Mouse (Mus musculus) hindbrain, embryonic 14.5 days (tissue): ENCODE measurements around the gene Erfe. TPM values are rescaled to one million over a fixed set of nuclear protein-coding genes. Genes with fewer than 3 reads are reported as not detected.

Experiments
- ATAC-seq: fragments of 200-750 bp; cut with Nextera tagmentation; 2 replicates; pipeline ENCODE4 v1.8.0; 2017; ENCODE audit warnings: moderate number of reproducible peaks, mild to moderate bottlenecking, moderate TSS enrichment, moderate library complexity; ENCODE audit not compliant: low FRiP score
- DNase-seq: peaks from one replicate; pipeline ENCODE4 v3.0.0-alpha.2; 2015; ENCODE audit warnings: low spot score
- H3K27ac ChIP-seq: fragments of 300-500 bp; sonication (generic); 2 replicates; pipeline ENCODE4 v1.5.1; 2014; ENCODE audit warnings: mild to moderate bottlenecking, moderate library complexity
- H3K27me3 ChIP-seq: fragments of 300-500 bp; sonication (generic); 2 replicates; pipeline ENCODE4 v1.6.1; 2014; ENCODE audit warnings: mild to moderate bottlenecking, low read length, mixed read lengths; ENCODE audit not compliant: control insufficient read depth, insufficient read depth
- H3K36me3 ChIP-seq: fragments of 300-500 bp; sonication (generic); replicated peaks from 2 replicates; pipeline ENCODE4 v1.6.1; 2014; ENCODE audit not compliant: control insufficient read depth, insufficient read depth
- H3K4me1 ChIP-seq: fragments of 300-500 bp; sonication (generic); replicated peaks from 2 replicates; pipeline ENCODE4 v1.6.1; 2014; ENCODE audit warnings: antibody characterized with exemption, low read length, mixed read lengths; ENCODE audit not compliant: control insufficient read depth, insufficient read depth
- H3K4me2 ChIP-seq: fragments of 300-500 bp; sonication (generic); replicated peaks from 2 replicates; pipeline ENCODE4 v1.6.1; 2014; ENCODE audit warnings: mild to moderate bottlenecking, moderate library complexity
- H3K4me3 ChIP-seq: fragments of 300-500 bp; sonication (generic); replicated peaks from 2 replicates; pipeline ENCODE4 v1.5.1; 2014; ENCODE audit warnings: mild to moderate bottlenecking, low read length
- H3K9ac ChIP-seq: fragments of 300-500 bp; sonication (generic); 2 replicates; pipeline ENCODE4 v1.6.1; 2014
- H3K9me3 ChIP-seq: fragments of 300-500 bp; sonication (generic); 2 replicates; pipeline ENCODE4 v1.6.1; 2016; ENCODE audit warnings: low read length; ENCODE audit not compliant: control insufficient read depth
- WGBS: fragments of 180-500 bp; shearing (Covaris S2); extraction: QIAGEN DNeasy Blood & Tissue Kit; methylation state at CpG from one replicate; pipeline ENCODE4 v1.1.7; 2014; 5-methylcytosine and 5-hydroxymethylcytosine counted together
- polyA plus RNA-seq: library from polyadenylated mRNA; unstranded; fragments of >200 nt; fragmentation: Nextera tagmentation; extraction: Ambion mirVana; gene quantifications from 2 replicates; pipeline ENCODE4 v1.2.1, GENCODE M21; 2014

Gene Erfe
- 0.66 TPM in 1 of 2 replicates, not detected in the other for polyA plus RNA-seq

DNA sequence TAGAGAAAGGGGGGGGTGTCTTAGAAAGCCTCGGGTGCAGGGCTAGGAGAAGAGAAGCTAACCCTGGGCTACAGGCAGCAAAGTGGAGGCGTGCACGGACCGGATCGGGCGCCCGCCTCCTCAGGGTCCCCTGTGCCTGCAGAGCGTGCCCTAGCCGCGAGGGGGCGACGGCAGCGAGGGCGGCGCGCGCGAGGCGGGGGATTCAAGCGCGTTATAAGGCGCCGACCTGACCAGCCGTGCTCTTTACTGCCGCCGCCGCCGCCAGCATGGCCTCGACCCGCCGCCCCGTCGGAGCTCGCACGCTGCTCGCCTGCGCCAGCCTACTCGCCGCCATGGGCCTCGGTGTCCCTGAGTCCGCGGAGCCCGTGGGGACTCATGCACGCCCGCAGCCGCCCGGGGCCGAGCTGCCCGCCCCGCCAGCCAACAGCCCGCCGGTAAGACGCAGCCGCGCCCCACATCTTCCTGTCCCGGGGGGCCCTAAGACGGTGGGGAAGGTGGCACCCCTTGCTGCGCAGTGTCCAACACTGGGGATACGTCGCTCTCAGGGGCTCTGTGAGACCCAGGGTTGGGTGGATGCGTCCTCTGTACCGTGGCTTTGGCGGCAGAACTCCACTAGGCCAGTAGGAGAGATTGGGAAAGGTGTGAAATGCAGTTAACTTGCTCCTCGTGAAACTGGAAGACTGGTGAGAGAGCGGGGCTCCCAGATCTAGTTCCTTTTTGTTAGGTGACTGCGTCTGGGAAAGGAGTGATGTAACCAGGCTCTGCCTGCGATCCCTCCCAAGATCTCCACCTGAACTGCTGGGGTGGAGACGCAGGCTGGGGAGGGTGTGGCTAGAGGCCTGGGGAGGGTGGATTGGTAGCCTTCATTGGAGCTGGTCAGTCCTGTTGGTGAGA lies at the start of gene Erfe:
Gene Erfe (plus strand): TSS at position 216 of the 894 bp plus-strand sequence.
- DNase-seq (peak; percentile 40), ATAC-seq (peak; percentile 43; the same call in 1 of the 2 replicates)
- Histone ChIP-seq H3K9me3 (peaks cover 9% of the 10 kb centered on the region; the same call in 1 of the 2 replicates), H3K4me1 (no peaks in the 10 kb centered on the region), H3K9ac (peak within 1 kb of the TSS; percentile 53), H3K4me2 (peak within 1 kb of the TSS; percentile 62), H3K36me3 (peaks cover 21% of the 10 kb centered on the region), H3K27me3 (peaks cover 12% of the 10 kb centered on the region), H3K27ac (no peak within 1 kb of the TSS), H3K4me3 (peak within 1 kb of the TSS; percentile 29)
- 2% methylated on average over 38 of the region's 68 CpGs for WGBS

DNA sequence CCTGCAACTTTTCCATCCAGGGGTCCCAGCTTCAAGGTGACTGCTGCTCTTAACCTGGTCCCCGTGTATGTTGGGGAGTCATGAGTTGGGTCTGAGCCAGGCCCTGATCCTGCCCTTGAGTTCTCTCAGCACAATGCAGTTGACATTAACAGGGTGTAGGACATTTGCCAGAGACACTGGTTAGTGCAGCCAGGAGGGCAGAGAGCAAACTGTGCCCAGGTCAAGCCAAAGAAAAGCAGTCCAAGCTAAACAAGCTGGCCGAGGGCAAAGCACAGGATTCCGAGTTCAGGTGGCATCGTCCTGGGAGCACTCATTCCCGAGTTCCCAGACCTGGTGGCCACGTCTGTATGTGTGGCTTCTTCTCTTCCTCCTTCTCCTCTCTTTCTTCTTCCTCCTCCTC lies 48.6 kb upstream of the Erfe start:
- ATAC-seq = no peak
- Histone ChIP-seq H3K27ac (no peak overlapping the region), H3K27me3 (no peaks in the 10 kb centered on the region), H3K36me3 (no peaks in the 10 kb centered on the region; the same call in 1 of the 2 replicates), H3K9ac (no peak overlapping the region), H3K4me1 (0 out of 2 replicates have a peak, but pooled peaks cover 3% of the 10 kb centered on the region), H3K4me3 (no peak overlapping the region), H3K4me2 (no peak overlapping the region), H3K9me3 (no peaks in the 10 kb centered on the region)
- WGBS = 91% methylated on average over 6 of the region's 6 CpGs
- DNase-seq = no peak

DNA sequence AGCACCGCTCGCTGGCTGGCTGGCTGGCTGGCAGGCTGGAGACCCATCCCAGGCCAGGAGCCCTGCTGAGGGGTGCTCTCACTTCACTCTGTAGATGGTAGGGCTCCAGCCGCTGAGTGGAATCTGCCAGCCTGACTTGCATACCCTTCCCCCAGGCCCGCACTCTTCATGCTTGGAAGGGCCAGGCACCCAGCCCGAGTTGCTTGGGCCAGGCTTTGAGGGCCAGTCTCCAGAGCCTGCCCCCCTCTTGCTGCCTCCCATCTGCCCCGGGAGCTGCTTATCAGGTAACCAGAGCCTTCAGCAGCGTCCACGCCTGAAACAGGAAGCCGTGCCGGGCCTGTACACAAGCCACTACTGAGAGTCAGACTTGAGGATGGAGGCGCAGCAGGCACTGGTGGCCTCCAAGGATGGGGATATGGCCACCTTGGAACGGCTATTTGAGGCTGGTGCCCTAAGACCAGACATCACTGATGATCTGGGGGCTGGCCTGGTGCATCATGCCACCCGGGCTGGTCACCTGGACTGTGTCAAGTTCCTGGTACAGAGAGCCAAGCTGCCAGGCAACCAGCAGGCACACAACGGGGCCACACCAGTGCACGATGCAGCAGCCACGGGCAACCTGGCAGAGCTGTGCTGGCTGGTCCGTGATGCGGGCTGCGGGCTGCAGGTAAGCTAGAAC lies 44.3 kb upstream of the Erfe start, which contains the start of gene Espnl:
Gene Espnl (plus strand): TSS at position 316 of the 679 bp plus-strand sequence.
- Histone ChIP-seq H3K9me3 (no peaks in the 10 kb centered on the region), H3K27me3 (no peaks in the 10 kb centered on the region), H3K27ac (no peak within 1 kb of the TSS), H3K4me1 (no peaks in the 10 kb centered on the region), H3K9ac (no peak within 1 kb of the TSS), H3K4me3 (no peak within 1 kb of the TSS), H3K4me2 (no peak within 1 kb of the TSS), H3K36me3 (no peaks in the 10 kb centered on the region)
- 82% methylated on average over 19 of the region's 19 CpGs for WGBS
- DNase-seq = no peak
- ATAC-seq = no peak

DNA sequence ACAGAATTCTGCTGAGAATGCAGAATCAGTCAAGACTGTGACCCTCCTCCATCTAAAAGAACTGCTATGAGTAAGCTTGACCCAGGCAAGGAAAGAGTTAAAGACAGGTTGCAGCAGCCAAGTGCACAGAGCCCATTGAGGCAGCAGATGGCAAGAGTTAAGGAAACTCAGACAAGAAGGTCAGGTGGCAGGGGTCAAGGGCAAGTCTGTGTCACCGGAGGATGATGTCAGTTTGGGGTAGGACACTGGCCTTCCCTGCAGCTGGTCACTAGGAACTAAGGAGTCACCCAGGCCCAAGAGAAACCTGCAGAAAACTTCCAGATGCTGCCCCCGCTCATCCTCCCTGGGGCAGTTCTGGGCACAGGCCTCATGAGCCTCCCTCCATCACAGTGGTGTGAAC lies 41.6 kb upstream of the Erfe start:
- H3K9me3 ChIP-seq = no peaks in the 10 kb centered on the region
- no peak overlapping the region for H3K9ac ChIP-seq
- ATAC-seq (no peak), DNase-seq (no peak)
- no peak overlapping the region for H3K27ac ChIP-seq
- H3K4me2 ChIP-seq = no peak overlapping the region
- WGBS = 63% methylated on average over 2 of the region's 2 CpGs
- no peak overlapping the region for H3K4me3 ChIP-seq
- no peaks in the 10 kb centered on the region for H3K4me1 ChIP-seq
- no peaks in the 10 kb centered on the region for H3K36me3 ChIP-seq
- H3K27me3 ChIP-seq = no peaks in the 10 kb centered on the region

DNA sequence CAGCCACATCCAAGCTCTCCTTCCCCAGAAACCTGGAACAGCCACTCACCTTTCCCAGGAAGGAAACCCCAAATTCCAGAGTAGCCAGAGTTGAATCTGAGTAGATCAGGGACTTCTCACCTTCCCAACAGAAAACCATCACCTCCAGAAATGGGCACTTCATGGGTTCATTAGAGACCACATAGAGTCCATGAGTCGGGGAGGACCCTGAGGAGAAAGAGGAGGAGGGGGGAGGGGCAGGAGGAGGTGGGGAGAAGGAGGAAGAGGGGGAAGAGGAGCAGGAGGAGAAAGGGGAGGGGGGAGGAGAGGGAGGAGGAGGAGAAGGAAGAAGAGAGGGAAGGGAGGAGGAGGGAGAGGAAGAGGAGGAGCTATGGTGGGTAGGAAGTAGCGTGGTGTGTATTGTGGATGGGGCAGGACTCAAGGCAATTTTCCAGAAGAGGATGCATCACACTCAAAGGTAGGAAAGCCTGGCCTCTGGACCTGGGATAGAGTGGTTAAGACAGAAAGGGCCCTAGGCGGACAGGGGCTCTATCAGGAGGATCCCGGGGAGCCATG lies 40.7 kb upstream of the Erfe start:
- Histone ChIP-seq H3K4me1 (no peaks in the 10 kb centered on the region), H3K27me3 (no peaks in the 10 kb centered on the region), H3K9ac (no peak overlapping the region), H3K4me3 (no peak overlapping the region), H3K27ac (no peak overlapping the region), H3K9me3 (no peaks in the 10 kb centered on the region), H3K36me3 (no peaks in the 10 kb centered on the region), H3K4me2 (no peak overlapping the region)
- ATAC-seq = no peak
- WGBS = 76% methylated on average over 4 of the region's 4 CpGs
- DNase-seq = no peak

DNA sequence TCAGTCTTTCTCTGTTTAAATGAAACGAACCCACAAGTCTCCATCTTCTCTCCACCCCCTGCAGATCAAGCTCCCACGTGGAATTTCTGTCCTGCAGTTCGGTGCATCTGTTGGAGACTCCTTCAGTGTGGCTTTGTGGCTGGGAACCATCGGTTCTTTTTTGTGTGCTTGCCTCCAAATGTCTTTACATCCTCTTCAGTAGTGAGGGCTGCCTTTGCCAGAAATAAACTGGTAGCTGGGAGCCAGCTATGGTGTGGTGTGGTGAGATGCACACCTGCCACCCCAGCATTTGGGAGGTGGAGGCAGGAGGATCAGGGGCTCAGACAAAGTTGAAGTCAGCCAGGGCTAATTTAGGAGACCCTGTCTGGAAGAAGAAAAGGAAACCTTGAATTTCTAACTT lies 34.1 kb upstream of the Erfe start:
- Histone ChIP-seq H3K27ac (no peak overlapping the region), H3K4me2 (no peak overlapping the region), H3K36me3 (no peaks in the 10 kb centered on the region), H3K4me3 (no peak overlapping the region), H3K27me3 (no peaks in the 10 kb centered on the region), H3K9ac (no peak overlapping the region), H3K9me3 (no peaks in the 10 kb centered on the region), H3K4me1 (no peaks in the 10 kb centered on the region)
- DNase-seq = no peak
- ATAC-seq = no peak
- 58% methylated on average over 4 of the region's 4 CpGs for WGBS

DNA sequence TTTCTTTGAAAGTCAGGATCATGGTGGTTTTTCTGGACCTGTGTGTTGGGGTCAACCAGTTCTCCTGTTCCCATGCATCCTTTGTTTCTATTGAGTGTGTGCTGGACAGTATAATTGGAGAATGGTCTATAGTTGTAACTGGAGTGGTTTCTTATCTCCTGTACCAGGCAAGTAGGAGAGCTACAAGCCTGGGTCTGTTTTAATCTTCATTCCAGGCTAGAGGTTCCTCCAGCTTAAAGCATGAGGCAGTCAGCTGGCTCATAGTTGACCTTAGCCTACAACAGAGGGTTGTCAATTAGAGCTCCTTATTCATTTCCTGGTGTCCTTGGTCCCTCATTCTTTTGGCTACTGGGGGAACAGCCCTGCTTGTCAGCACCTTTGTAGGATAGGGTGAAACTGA lies 32.6 kb upstream of the Erfe start:
- Histone ChIP-seq H3K36me3 (no peaks in the 10 kb centered on the region), H3K4me2 (no peak overlapping the region), H3K27ac (no peak overlapping the region), H3K4me1 (no peaks in the 10 kb centered on the region), H3K27me3 (no peaks in the 10 kb centered on the region), H3K9ac (no peak overlapping the region), H3K9me3 (no peaks in the 10 kb centered on the region), H3K4me3 (no peak overlapping the region)
- DNase-seq = no peak
- no peak for ATAC-seq

DNA sequence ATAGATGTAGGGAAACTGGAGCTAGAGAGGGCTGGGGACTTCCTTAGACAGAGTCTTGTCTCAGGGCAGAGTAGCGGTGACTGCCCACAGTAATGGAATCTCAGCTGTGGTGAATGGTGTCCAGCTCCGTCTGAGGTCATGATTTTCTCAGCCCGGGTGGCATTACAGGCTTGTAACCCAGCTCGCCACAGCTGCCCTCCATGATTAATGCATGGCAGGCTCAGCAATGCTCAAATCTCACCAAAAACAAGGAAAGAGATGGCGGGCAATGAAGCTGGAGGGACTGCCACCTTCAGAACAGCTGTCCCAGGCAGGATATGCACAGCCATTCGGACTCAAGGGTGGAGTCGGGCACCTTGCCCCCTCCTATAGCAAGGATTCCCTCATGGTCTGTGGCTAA lies 28.9 kb upstream of the Erfe start:
- DNase-seq (no peak), ATAC-seq (no peak)
- no peaks in the 10 kb centered on the region for H3K36me3 ChIP-seq
- H3K9me3 ChIP-seq = no peaks in the 10 kb centered on the region
- H3K27me3 ChIP-seq = no peaks in the 10 kb centered on the region
- no peak overlapping the region for H3K4me3 ChIP-seq
- H3K4me1 ChIP-seq = no peaks in the 10 kb centered on the region
- no peak overlapping the region for H3K9ac ChIP-seq
- 94% methylated on average over 7 of the region's 7 CpGs for WGBS
- H3K27ac ChIP-seq = no peak overlapping the region
- H3K4me2 ChIP-seq = no peak overlapping the region

DNA sequence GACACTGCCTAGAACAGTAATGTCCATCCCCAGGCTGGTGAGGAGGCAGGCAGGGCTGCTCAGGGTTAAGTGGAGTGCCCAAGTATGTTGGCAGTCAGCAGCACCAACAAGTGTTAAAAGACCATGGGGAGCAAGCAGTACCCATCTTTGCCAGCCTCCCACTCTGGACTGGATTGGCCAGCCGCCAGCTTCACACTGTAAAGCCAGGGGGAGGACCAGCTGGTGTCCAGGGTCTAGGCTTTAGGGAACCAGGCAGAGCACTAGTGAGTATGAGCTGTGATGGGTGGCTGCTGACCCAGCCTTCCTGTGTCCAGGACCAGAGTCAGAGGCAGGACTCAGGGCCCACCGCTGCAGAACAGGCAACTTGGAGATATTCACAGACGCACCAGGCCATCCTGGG lies 22.2 kb upstream of the Erfe start:
- ATAC-seq = no peak
- Histone ChIP-seq H3K27ac (no peak overlapping the region), H3K4me1 (0 out of 2 replicates have a peak, but pooled peaks cover 12% of the 10 kb centered on the region), H3K36me3 (no peaks in the 10 kb centered on the region), H3K4me3 (no peak overlapping the region), H3K9me3 (no peaks in the 10 kb centered on the region), H3K27me3 (peaks cover 40% of the 10 kb centered on the region), H3K4me2 (no peak overlapping the region), H3K9ac (no peak overlapping the region)
- WGBS = 78% methylated on average over 3 of the region's 3 CpGs
- DNase-seq = no peak
